Mouse (Mus musculus) hindbrain, embryonic 14.5 days (tissue): ENCODE data around the gene Relch. TPM values are rescaled to one million over a fixed set of nuclear protein-coding genes. Genes with fewer than 3 reads are reported as not detected.

ENCODE experiments used
- ATAC-seq: fragments of 200-750 bp; cut with Nextera tagmentation; 2 replicates; pipeline ENCODE4 v1.8.0; 2017; ENCODE audit warnings: moderate number of reproducible peaks, mild to moderate bottlenecking, moderate TSS enrichment, moderate library complexity; ENCODE audit not compliant: low FRiP score
- DNase-seq: peaks from one replicate; pipeline ENCODE4 v3.0.0-alpha.2; 2015; ENCODE audit warnings: low spot score
- H3K27ac ChIP-seq: fragments of 300-500 bp; sonication (generic); 2 replicates; pipeline ENCODE4 v1.5.1; 2014; ENCODE audit warnings: mild to moderate bottlenecking, moderate library complexity
- H3K27me3 ChIP-seq: fragments of 300-500 bp; sonication (generic); 2 replicates; pipeline ENCODE4 v1.6.1; 2014; ENCODE audit warnings: mild to moderate bottlenecking, low read length, mixed read lengths; ENCODE audit not compliant: control insufficient read depth, insufficient read depth
- H3K36me3 ChIP-seq: fragments of 300-500 bp; sonication (generic); replicated peaks from 2 replicates; pipeline ENCODE4 v1.6.1; 2014; ENCODE audit not compliant: control insufficient read depth, insufficient read depth
- H3K4me1 ChIP-seq: fragments of 300-500 bp; sonication (generic); replicated peaks from 2 replicates; pipeline ENCODE4 v1.6.1; 2014; ENCODE audit warnings: antibody characterized with exemption, low read length, mixed read lengths; ENCODE audit not compliant: control insufficient read depth, insufficient read depth
- H3K4me2 ChIP-seq: fragments of 300-500 bp; sonication (generic); replicated peaks from 2 replicates; pipeline ENCODE4 v1.6.1; 2014; ENCODE audit warnings: mild to moderate bottlenecking, moderate library complexity
- H3K4me3 ChIP-seq: fragments of 300-500 bp; sonication (generic); replicated peaks from 2 replicates; pipeline ENCODE4 v1.5.1; 2014; ENCODE audit warnings: mild to moderate bottlenecking, low read length
- H3K9ac ChIP-seq: fragments of 300-500 bp; sonication (generic); 2 replicates; pipeline ENCODE4 v1.6.1; 2014
- H3K9me3 ChIP-seq: fragments of 300-500 bp; sonication (generic); 2 replicates; pipeline ENCODE4 v1.6.1; 2016; ENCODE audit warnings: low read length; ENCODE audit not compliant: control insufficient read depth
- WGBS: fragments of 180-500 bp; shearing (Covaris S2); extraction: QIAGEN DNeasy Blood & Tissue Kit; methylation state at CpG from one replicate; pipeline ENCODE4 v1.1.7; 2014; 5-methylcytosine and 5-hydroxymethylcytosine counted together
- polyA plus RNA-seq: library from polyadenylated mRNA; unstranded; fragments of >200 nt; fragmentation: Nextera tagmentation; extraction: Ambion mirVana; gene quantifications from 2 replicates; pipeline ENCODE4 v1.2.1, GENCODE M21; 2014

Gene Relch
- polyA plus RNA-seq, 1 experiment from 2014 or later, result 54.2 TPM

- DNase-seq (no peak), ATAC-seq (no peak)
- Histone ChIP-seq H3K9me3 (no peaks in the 10 kb centered on the region), H3K27me3 (no peaks in the 10 kb centered on the region), H3K4me2 (no peak overlapping the region), H3K27ac (no peak overlapping the region), H3K4me3 (no peak overlapping the region), H3K4me1 (no peaks in the 10 kb centered on the region), H3K9ac (no peak overlapping the region), H3K36me3 (no peaks in the 10 kb centered on the region)
- 86% methylated on average over 6 of the region's 6 CpGs for WGBS
Observed at GRCm38 (mm10) chr1:105802941-105803340, 139.3 kb downstream of the Relch start.

DNA sequence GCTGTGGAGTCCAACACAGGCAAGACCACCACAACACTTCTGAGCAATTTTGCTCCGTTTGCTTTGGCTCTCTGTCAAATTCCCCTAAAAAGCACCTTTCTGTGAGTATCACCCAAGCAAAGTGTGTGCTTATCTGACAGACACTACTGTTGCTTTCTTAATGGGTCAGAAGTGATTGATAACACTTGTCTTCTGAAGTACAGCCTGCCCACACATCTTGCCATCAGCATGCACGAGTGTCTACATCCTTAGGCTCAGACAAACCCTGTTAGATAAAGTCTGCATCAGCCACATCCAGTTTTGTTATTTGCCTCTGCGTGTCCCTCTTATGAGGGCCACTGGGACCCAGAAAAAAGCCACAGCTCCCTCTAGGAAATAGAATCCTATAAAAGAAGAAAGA, 140.6 kb downstream of the Relch start:
- Histone ChIP-seq H3K4me2 (no peak overlapping the region), H3K4me3 (no peak overlapping the region), H3K27me3 (no peaks in the 10 kb centered on the region), H3K36me3 (no peaks in the 10 kb centered on the region), H3K27ac (no peak overlapping the region), H3K9me3 (no peaks in the 10 kb centered on the region), H3K4me1 (no peaks in the 10 kb centered on the region), H3K9ac (no peak overlapping the region)
- ATAC-seq (no peak), DNase-seq (no peak)
- WGBS, result 85% methylated on average over 3 of the region's 3 CpGs

Other genes starting within 250 kb of the Relch start
- gene Pign, start 184 bp upstream of the Relch start, polyA plus RNA-seq, result 12.5 and 14.8 TPM in 2 replicates
- 0.67 and 1.0 TPM in 2 replicates for gene Tnfrsf11a, start 116.9 kb downstream of the Relch start, polyA plus RNA-seq